In the genomic region with DNA sequence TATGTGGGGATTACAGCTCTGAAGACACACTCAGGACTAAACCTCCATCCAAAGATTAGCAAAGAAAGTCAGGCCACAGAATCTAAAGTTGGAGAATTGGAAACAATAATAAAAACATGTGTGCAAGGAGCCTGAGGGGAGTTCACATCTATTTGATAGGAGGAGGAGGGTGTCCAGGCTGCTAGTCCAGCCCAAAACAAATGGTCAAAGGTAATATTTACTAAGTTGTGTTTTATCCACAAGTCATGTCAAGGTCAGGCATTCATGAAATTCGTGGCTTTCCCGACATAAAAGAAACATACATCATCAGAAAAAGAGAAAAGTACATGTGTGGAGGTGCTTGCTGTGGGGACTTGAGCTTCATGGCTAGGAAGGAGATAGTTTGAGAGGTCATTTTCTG, we compare ENCODE assay signal across 29 mouse cellular contexts.
"Had no signal": no experiment of that assay in that cellular context is flagged by ENCODE, and none has a peak within 500 bp of the region (broad histone marks: within the 10 kb centered on the region; RNA-seq: fewer than 3 reads in every experiment).

No protein-coding gene starts in this region.

- DNase-seq: cerebellum, adult 2 months; cerebellum, adult 8-10 months; cerebellum, adult 9-10 months; cerebellum, adult 9-11 months; cerebellum, postnatal 10 days; cerebellum, postnatal 14 days; cerebellum, postnatal 25 days; cerebellum, postnatal 36 days; embryo, embryonic 11 days; forebrain, postnatal 0 days; gastrocnemius, adult 2 months; gastrocnemius, postnatal 10 days; gastrocnemius, postnatal 14 days; gastrocnemius, postnatal 25 days; gastrocnemius, postnatal 36 days; heart, adult 11 months; heart, adult 18-20 months; heart, adult 2 months had no signal

- H3K4me1 ChIP-seq: embryonic facial prominence, embryonic 10.5 days; embryonic facial prominence, embryonic 12.5 days; embryonic facial prominence, embryonic 13.5 days; embryonic facial prominence, embryonic 15.5 days; forebrain, embryonic 13.5 days; forebrain, embryonic 15.5 days had no signal

- H3K27ac ChIP-seq: embryonic facial prominence, embryonic 10.5 days; embryonic facial prominence, embryonic 12.5 days; embryonic facial prominence, embryonic 13.5 days; embryonic facial prominence, embryonic 15.5 days; forebrain, embryonic 10.5 days; forebrain, embryonic 12.5 days; forebrain, embryonic 13.5 days; forebrain, embryonic 15.5 days; gastrocnemius, adult 2 months; heart, adult 2 months had no signal

- ATAC-seq: forebrain, embryonic 14.5 days; forebrain, embryonic 15.5 days; forebrain, embryonic 16.5 days; forebrain, postnatal 0 days had no signal

- H3K36me3 ChIP-seq: embryonic facial prominence, embryonic 10.5 days; embryonic facial prominence, embryonic 12.5 days; embryonic facial prominence, embryonic 13.5 days; embryonic facial prominence, embryonic 15.5 days; forebrain, embryonic 10.5 days; forebrain, embryonic 12.5 days; forebrain, embryonic 15.5 days had no signal

- H3K27me3 ChIP-seq: embryonic facial prominence, embryonic 12.5 days; embryonic facial prominence, embryonic 13.5 days; embryonic facial prominence, embryonic 15.5 days; forebrain, embryonic 12.5 days; forebrain, embryonic 13.5 days; forebrain, embryonic 15.5 days had no signal

- H3K4me3 ChIP-seq: embryonic facial prominence, embryonic 10.5 days; embryonic facial prominence, embryonic 12.5 days; embryonic facial prominence, embryonic 13.5 days; embryonic facial prominence, embryonic 15.5 days; erythroblast, embryonic 14.5 days; forebrain, embryonic 10.5 days; forebrain, embryonic 12.5 days; forebrain, embryonic 13.5 days; forebrain, embryonic 15.5 days; gastrocnemius, adult 2 months; heart, adult 2 months had no signal

- H3K9ac ChIP-seq: embryonic facial prominence, embryonic 12.5 days; embryonic facial prominence, embryonic 13.5 days; embryonic facial prominence, embryonic 15.5 days; forebrain, embryonic 12.5 days; forebrain, embryonic 13.5 days; forebrain, embryonic 15.5 days; forebrain, postnatal 0 days had no signal

- H3K4me2 ChIP-seq: embryonic facial prominence, embryonic 12.5 days; embryonic facial prominence, embryonic 13.5 days; embryonic facial prominence, embryonic 15.5 days; forebrain, embryonic 12.5 days; forebrain, embryonic 13.5 days; forebrain, embryonic 15.5 days had no signal

- H3K9me3 ChIP-seq: embryonic facial prominence, embryonic 10.5 days; embryonic facial prominence, embryonic 12.5 days; embryonic facial prominence, embryonic 13.5 days; embryonic facial prominence, embryonic 15.5 days; forebrain, embryonic 10.5 days; forebrain, embryonic 12.5 days; forebrain, embryonic 13.5 days; forebrain, embryonic 15.5 days had no signal
